Mouse (Mus musculus): ENCODE results near the gene Nckap5l. TPM values are rescaled to one million over a fixed set of nuclear protein-coding genes. Genes with fewer than 3 reads are reported as not detected.

The Nckap5l gene
- total and polyA plus RNA-seq, 2 experiments from 2014 or later = 10.3 to 17.6 TPM

DNA sequence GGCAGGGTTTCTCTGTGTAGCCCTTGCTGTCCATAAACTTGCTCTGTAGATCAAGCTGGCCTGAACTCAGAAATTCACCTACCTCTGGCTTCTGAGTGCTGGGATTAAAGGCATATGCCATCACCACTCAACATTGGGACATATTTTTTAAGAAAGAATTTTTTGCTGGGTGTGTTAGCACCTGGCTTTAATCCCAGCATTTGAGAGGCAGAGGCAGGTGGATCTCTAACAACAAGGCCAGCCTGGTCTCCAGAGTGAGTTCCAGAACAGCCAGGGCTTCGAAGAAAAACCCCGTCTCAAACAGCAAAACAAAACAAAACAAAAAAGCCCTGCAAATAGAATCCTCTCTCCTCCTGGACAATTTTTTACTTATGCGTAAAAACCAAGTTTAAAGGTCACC is 82.0 kb downstream of the Nckap5l start:
- no peak for DNase-seq
- Histone ChIP-seq H3K4me3 (ENCODE audit: low read depth, low read length) (no peak overlapping the region), H3K36me3 (ENCODE audit: insufficient read depth) (no peaks in the 10 kb centered on the region), H3K4me2 (ENCODE audit: low read depth) (no peak overlapping the region), H3K27ac (ENCODE audit: low read depth, low read length) (no peak overlapping the region), H3K9me3 (ENCODE audit: low read length) (0 out of 2 replicates have a peak, but pooled peaks cover 3% of the 10 kb centered on the region), H3K27me3 (ENCODE audit: insufficient read depth, low read length) (no peaks in the 10 kb centered on the region), H3K9ac (no peak overlapping the region), H3K4me1 (ENCODE audit: insufficient read depth) (no peaks in the 10 kb centered on the region)
- ATAC-seq = no peak
- no peak for TF ChIP-seq CTCF (IDR thresholded peaks at IDR 0.05; ENCODE audit: low read depth)
- 90% methylated on average over 3 of the region's 3 CpGs for WGBS

DNA sequence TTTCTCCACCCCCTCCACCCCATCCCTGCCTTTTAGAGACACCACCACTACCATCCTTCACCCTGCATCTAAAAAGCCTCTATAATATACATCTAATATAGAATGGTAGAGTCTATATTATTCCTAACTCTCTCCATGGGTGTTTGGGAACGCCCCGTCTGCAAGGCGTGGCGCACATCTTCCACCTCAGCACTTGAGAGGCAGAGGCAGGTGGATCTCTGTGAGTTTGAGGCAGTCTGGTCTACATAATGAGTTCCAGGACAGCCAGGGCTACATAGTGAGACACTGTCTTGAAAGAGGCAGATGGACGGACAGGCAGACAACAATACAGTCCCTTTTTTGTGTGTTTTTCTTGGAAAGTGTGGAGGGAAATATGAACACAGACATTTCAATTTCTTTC is 82.5 kb downstream of the Nckap5l start:
- ATAC-seq = no peak
- Histone ChIP-seq H3K4me1 (ENCODE audit: insufficient read depth) (no peaks in the 10 kb centered on the region), H3K27me3 (ENCODE audit: insufficient read depth, low read length) (no peaks in the 10 kb centered on the region), H3K4me2 (ENCODE audit: low read depth) (no peak overlapping the region), H3K4me3 (ENCODE audit: low read depth, low read length) (no peak overlapping the region), H3K27ac (ENCODE audit: low read depth, low read length) (no peak overlapping the region), H3K9ac (no peak overlapping the region), H3K36me3 (ENCODE audit: insufficient read depth) (no peaks in the 10 kb centered on the region), H3K9me3 (ENCODE audit: low read length) (0 out of 2 replicates have a peak, but pooled peaks cover 3% of the 10 kb centered on the region)
- TF ChIP-seq CTCF (IDR thresholded peaks at IDR 0.05; ENCODE audit: low read depth) = no peak
- 92% methylated on average over 5 of the region's 5 CpGs for WGBS
- DNase-seq = no peak

- no peak overlapping the region for H3K9ac ChIP-seq
- WGBS = 82% methylated on average over 9 of the region's 9 CpGs
- H3K4me1 ChIP-seq (ENCODE audit: insufficient read depth) = 0 out of 2 replicates have a peak, but pooled peaks cover 4% of the 10 kb centered on the region
- no peaks in the 10 kb centered on the region for H3K36me3 ChIP-seq (ENCODE audit: insufficient read depth)
- H3K27me3 ChIP-seq (ENCODE audit: insufficient read depth, low read length) = no peaks in the 10 kb centered on the region
- no peaks in the 10 kb centered on the region for H3K9me3 ChIP-seq (ENCODE audit: low read length)
- no peak for DNase-seq
- no peak for TF ChIP-seq CTCF (IDR thresholded peaks at IDR 0.05; ENCODE audit: low read depth)
- H3K27ac ChIP-seq (ENCODE audit: low read depth, low read length) = no peak overlapping the region
- H3K4me3 ChIP-seq (ENCODE audit: low read depth, low read length) = no peak overlapping the region
- no peak overlapping the region for H3K4me2 ChIP-seq (ENCODE audit: low read depth)
- ATAC-seq = no peak
These were observed 84.8 kb downstream of the Nckap5l start for GRCm38 (mm10) chr15:99372761-99373160.

Other genes starting within 250 kb of the Nckap5l start
- gene Kcnh3, start 232.9 kb downstream of the Nckap5l start, total RNA-seq (2014; rRNA removed) = 22.9 and 435 TPM in 2 replicates
- gene Kcnh3, start 232.9 kb downstream of the Nckap5l start, polyA plus RNA-seq (2015; fragmentation: Nextera tagmentation; extraction: Ambion mirVana) = 7.7 and 8.2 TPM in 2 replicates
- 231 and 250 TPM in 2 replicates for gene Mcrs1, start 205.8 kb downstream of the Nckap5l start, total RNA-seq (2014; rRNA removed)
- 242 and 258 TPM in 2 replicates for gene Mcrs1, start 205.8 kb downstream of the Nckap5l start, polyA plus RNA-seq (2015; fragmentation: Nextera tagmentation; extraction: Ambion mirVana)
- 110 and 116 TPM in 2 replicates for gene Prpf40b, start 162.7 kb downstream of the Nckap5l start, total RNA-seq (2014; rRNA removed)
- gene Prpf40b, start 162.7 kb downstream of the Nckap5l start, polyA plus RNA-seq (2015; fragmentation: Nextera tagmentation; extraction: Ambion mirVana) = 69.1 and 89.7 TPM in 2 replicates
- gene Fam186b, start 161.9 kb downstream of the Nckap5l start, total RNA-seq (2014; rRNA removed) = 0.52 and 1.5 TPM in 2 replicates
- 0.58 and 0.85 TPM in 2 replicates for gene Fam186b, start 161.9 kb downstream of the Nckap5l start, polyA plus RNA-seq (2015; fragmentation: Nextera tagmentation; extraction: Ambion mirVana)
- 11.2 and 14.2 TPM in 2 replicates for gene Fmnl3, start 87.3 kb downstream of the Nckap5l start, total RNA-seq (2014; rRNA removed)
- 7.3 and 8.6 TPM in 2 replicates for gene Fmnl3, start 87.3 kb downstream of the Nckap5l start, polyA plus RNA-seq (2015; fragmentation: Nextera tagmentation; extraction: Ambion mirVana)
- 203 and 234 TPM in 2 replicates for gene Tmbim6, start 64.9 kb downstream of the Nckap5l start, total RNA-seq (2014; rRNA removed)
- gene Tmbim6, start 64.9 kb downstream of the Nckap5l start, polyA plus RNA-seq (2015; fragmentation: Nextera tagmentation; extraction: Ambion mirVana) = 269 and 312 TPM in 2 replicates
- gene Bcdin3d, start 17.0 kb upstream of the Nckap5l start, total RNA-seq (2014; rRNA removed) = 12.1 and 17.5 TPM in 2 replicates
- 12.8 and 15.7 TPM in 2 replicates for gene Bcdin3d, start 17.0 kb upstream of the Nckap5l start, polyA plus RNA-seq (2015; fragmentation: Nextera tagmentation; extraction: Ambion mirVana)
- 19.2 and 25.6 TPM in 2 replicates for gene Faim2, start 70.4 kb upstream of the Nckap5l start, total RNA-seq (2014; rRNA removed)
- 44.6 and 57.4 TPM in 2 replicates for gene Faim2, start 70.4 kb upstream of the Nckap5l start, polyA plus RNA-seq (2015; fragmentation: Nextera tagmentation; extraction: Ambion mirVana)
- gene Aqp2, start 121.3 kb upstream of the Nckap5l start, total RNA-seq (2014; rRNA removed) = not detected in 2 replicates
- not detected in 2 replicates for gene Aqp2, start 121.3 kb upstream of the Nckap5l start, polyA plus RNA-seq (2015; fragmentation: Nextera tagmentation; extraction: Ambion mirVana)
- 0.46 and 0.76 TPM in 2 replicates for gene Aqp5, start 133.0 kb upstream of the Nckap5l start, total RNA-seq (2014; rRNA removed)
- gene Aqp5, start 133.0 kb upstream of the Nckap5l start, polyA plus RNA-seq (2015; fragmentation: Nextera tagmentation; extraction: Ambion mirVana) = 0.59 and 0.64 TPM in 2 replicates
- not detected in 2 replicates for gene Aqp6, start 143.7 kb upstream of the Nckap5l start, total RNA-seq (2014; rRNA removed)
- 0.06 TPM in 1 of 2 replicates, not detected in the other for gene Aqp6, start 143.7 kb upstream of the Nckap5l start, polyA plus RNA-seq (2015; fragmentation: Nextera tagmentation; extraction: Ambion mirVana)
- gene Racgap1, start 193.9 kb upstream of the Nckap5l start, total RNA-seq (2014; rRNA removed) = 27.5 and 39.7 TPM in 2 replicates
- gene Racgap1, start 193.9 kb upstream of the Nckap5l start, polyA plus RNA-seq (2015; fragmentation: Nextera tagmentation; extraction: Ambion mirVana) = 31.7 and 34.2 TPM in 2 replicates
- 81.9 and 99.1 TPM in 2 replicates for gene Asic1, start 212.6 kb upstream of the Nckap5l start, total RNA-seq (2014; rRNA removed)
- gene Asic1, start 212.6 kb upstream of the Nckap5l start, polyA plus RNA-seq (2015; fragmentation: Nextera tagmentation; extraction: Ambion mirVana) = 24.7 and 28.1 TPM in 2 replicates
- 89.7 and 90.1 TPM in 2 replicates for gene Smarcd1, start 244.4 kb upstream of the Nckap5l start, total RNA-seq (2014; rRNA removed)
- gene Smarcd1, start 244.4 kb upstream of the Nckap5l start, polyA plus RNA-seq (2015; fragmentation: Nextera tagmentation; extraction: Ambion mirVana) = 93.6 and 107 TPM in 2 replicates
- not detected in 2 replicates for gene Gm17349, start 247.7 kb upstream of the Nckap5l start, total RNA-seq (2014; rRNA removed)
- not detected in 2 replicates for gene Gm17349, start 247.7 kb upstream of the Nckap5l start, polyA plus RNA-seq (2015; fragmentation: Nextera tagmentation; extraction: Ambion mirVana)

Measured in forebrain, postnatal 0 days (tissue).